Comparison of ENCODE assay signal across 19 mouse cellular contexts in the genomic region with DNA sequence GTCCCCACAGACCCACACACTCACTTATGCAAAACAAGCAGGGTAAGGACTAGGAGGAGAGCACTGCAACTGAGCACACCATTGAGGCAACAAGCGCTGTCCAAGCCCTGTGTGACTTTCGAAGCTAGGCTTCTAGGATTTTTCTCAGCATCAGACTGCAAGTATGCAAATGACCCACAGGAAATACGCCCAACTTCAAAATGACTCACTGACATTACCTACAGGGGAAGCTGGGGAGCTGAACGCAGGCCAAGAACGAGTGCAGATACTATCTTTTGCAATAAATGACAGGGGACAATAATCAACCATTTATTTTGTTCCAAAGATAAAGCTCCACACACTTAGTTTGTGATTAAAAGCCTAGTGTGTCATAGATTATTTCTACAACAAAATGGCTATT. TPM values are rescaled to one million over a fixed set of nuclear protein-coding genes. Genes with fewer than 3 reads are reported as not detected.
DNase-seq lines count a peak whose midpoint lies in the region.
"Had no signal": no experiment of that assay in that cellular context is flagged by ENCODE, and none has a peak within 500 bp of the region (broad histone marks: within the 10 kb centered on the region; RNA-seq: fewer than 3 reads in every experiment).

No protein-coding gene starts in this region.

- peak; percentile 41 for DNase-seq in heart, adult 11 months
- no peak for DNase-seq in heart, adult 8-10 months (ENCODE audit: low spot score)
- peak; percentile 22 for DNase-seq in CD4-positive helper T cell, adult 2 months (ENCODE audit: low read depth, low spot score)
- peak; percentile 17 for DNase-seq in MN1 (ENCODE audit: low spot score)
- no peak for DNase-seq in right cerebral cortex, postnatal 4 days
- no peak for DNase-seq in left cerebral cortex, adult 9 months (ENCODE audit: low spot score in 2 of 2)
- no peak for DNase-seq in adrenal gland, adult 18-20 months (ENCODE audit: low spot score in 2 of 2)
- DNase-seq: adrenal gland, adult 2 months; B cell, adult 2 months; cerebellum, adult 11-12 months; cerebellum, adult 9-10 months; cerebellum, postnatal 25 days; gastrocnemius, postnatal 10 days; heart, adult 2 months; kidney, adult 18-20 months had no signal

RNA-seq across cellular contexts. Expression of gene Il9, which starts 6.0 kb away (rescaled TPM):
- total RNA-seq in heart, adult 8-10 months (2022) = not detected
- total RNA-seq in adrenal gland, adult 18-20 months (2021) = not detected
- total RNA-seq: adrenal gland, adult 2 months; adrenal gland, postnatal 4 days; G1E; gastrocnemius, postnatal 10 days; gastrocnemius, postnatal 4 days; heart, adult 2 months; heart, postnatal 25 days had no signal

RNA-seq across cellular contexts. Expression of gene Fbxl21, which starts 34.3 kb away (rescaled TPM):
- 1 to 10 TPM; 1.0 to 1.1 (median 1.0) TPM for total RNA-seq in heart, adult 8-10 months (2022)
- total RNA-seq in adrenal gland, adult 18-20 months (2021) = 1 to 10 TPM; 2.8 to 5.4 TPM

RNA-seq across cellular contexts. Expression of gene Slc25a48, which starts 49.9 kb away (rescaled TPM):
- total RNA-seq in heart, adult 8-10 months (2022) = under 1 TPM in 1 of 4 experiments, not detected in 3; 0.26 TPM
- 1 to 10 TPM; 2.4 to 5.9 TPM for total RNA-seq in adrenal gland, adult 18-20 months (2021)
- total RNA-seq: gastrocnemius, postnatal 4 days had no signal

Comparison
In these comparisons a context has a peak if more than half of its experiments do, and no peak if none do; other contexts are left out.
1. DNase-seq: peak in heart, adult 11 months (single experiment), CD4-positive helper T cell, adult 2 months (single experiment) and MN1 (single experiment); none in heart, adult 8-10 months (single experiment), right cerebral cortex, postnatal 4 days (single experiment), left cerebral cortex, adult 9 months (0 of 2) and adrenal gland, adult 18-20 months (0 of 2).